Mouse (Mus musculus) duodenum, adult 2 months (tissue): Measurements from ENCODE around the gene Tbx22. TPM values are rescaled to one million over a fixed set of nuclear protein-coding genes. Genes with fewer than 3 reads are reported as not detected.

ENCODE experiments used
- polyA plus RNA-seq: library from polyadenylated mRNA; depleted of rRNA; stranded (reverse); fragments of >200 nt; gene quantifications from 2 replicates; pipeline ENCODE4 v1.2.3, GENCODE M21; 2012; ENCODE audit warnings: low replicate concordance; rRNA removed

Gene Tbx22
- not detected in 2 replicates for polyA plus RNA-seq

DNA sequence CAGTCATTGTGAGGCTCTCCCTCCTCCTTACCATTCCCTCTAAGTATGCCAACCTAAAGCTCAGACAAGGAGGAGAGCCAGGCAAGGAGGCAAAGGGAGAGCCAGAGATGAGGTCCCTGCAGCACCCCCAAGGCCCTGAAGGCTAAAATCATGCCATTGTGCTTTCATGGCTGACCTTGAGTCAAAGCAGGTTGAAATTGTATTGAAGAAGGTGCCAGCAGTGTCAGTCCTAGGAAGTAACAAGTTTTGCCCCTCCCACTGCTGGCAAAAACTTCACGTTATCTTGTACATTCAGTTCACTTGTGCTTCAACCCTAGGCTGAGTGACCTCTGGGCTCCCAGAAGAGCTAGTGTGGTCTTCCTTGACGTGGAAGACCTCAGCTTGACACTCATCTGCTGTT lies at the start of gene Tbx22:
TSS of gene Tbx22 (plus strand) at position 301 of the 400 bp plus-strand sequence.

Other genes starting within 250 kb of the Tbx22 start
- not detected in 2 replicates for gene Tent5d, start 124.6 kb downstream of the Tbx22 start, polyA plus RNA-seq
- 0.41 and 0.43 TPM in 2 replicates for gene 2610002M06Rik, start 148.4 kb downstream of the Tbx22 start, polyA plus RNA-seq